Comparison of ENCODE assay signal across 13 mouse cellular contexts in the genomic region with DNA sequence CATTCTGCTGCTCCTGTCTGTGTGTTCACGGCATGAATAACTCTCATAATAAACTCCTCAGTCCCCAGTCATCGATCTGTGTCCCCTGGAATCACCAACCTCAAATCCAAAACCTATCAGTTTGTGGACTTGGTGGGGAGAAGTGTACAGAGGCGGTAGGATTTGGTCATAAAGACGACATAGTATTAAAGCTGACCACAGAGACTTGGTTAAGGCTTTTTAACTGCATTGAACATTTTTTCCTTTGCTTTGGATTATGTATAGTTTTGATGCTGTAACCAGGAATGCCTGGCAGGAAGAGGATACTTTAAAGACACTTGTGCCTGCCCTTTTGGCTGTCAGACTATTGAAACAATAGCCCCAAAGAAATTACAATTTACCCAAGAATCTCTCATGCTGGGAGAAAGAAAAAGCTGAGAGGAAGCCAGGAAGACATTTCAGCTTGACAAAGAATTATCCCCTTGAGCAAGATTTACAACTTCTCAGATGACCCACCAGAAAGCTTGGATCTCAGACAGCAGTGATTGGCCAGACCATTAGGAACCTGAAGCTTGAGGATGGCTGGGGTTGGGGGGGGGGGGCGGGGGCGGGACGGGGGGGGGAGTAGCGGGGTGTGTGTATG. TPM values are rescaled to one million over a fixed set of nuclear protein-coding genes. Genes with fewer than 3 reads are reported as not detected.
A peak's percentile ranks its signal among the peaks of the same experiment; 100 is the strongest.
DNase-seq lines count a peak whose midpoint lies in the region; ATAC-seq lines count a peak whose summit lies in the region.
"Had no signal": no experiment of that assay in that cellular context is flagged by ENCODE, and none has a peak within 500 bp of the region (broad histone marks: within the 10 kb centered on the region; RNA-seq: fewer than 3 reads in every experiment).

No protein-coding gene starts in this region.

- no peaks in the 10 kb centered on the region for H3K36me3 ChIP-seq in hindbrain, embryonic 11.5 days (ENCODE audit: control insufficient read depth, insufficient read depth, low read length)
- no peaks in the 10 kb centered on the region for H3K36me3 ChIP-seq in hindbrain, embryonic 10.5 days
- no peaks in the 10 kb centered on the region for H3K36me3 ChIP-seq in neural tube, embryonic 12.5 days
- H3K36me3 ChIP-seq: embryonic facial prominence, embryonic 15.5 days had no signal

- 63% methylated on average over 8 of the region's 8 CpGs for WGBS in hindbrain, embryonic 11.5 days
- WGBS in hindbrain, embryonic 10.5 days, result 61% methylated on average over 8 of the region's 8 CpGs
- 57% methylated on average over 8 of the region's 8 CpGs for WGBS in neural tube, embryonic 12.5 days

- no peaks in the 10 kb centered on the region for H3K4me1 ChIP-seq in hindbrain, embryonic 11.5 days (replicated peaks; ENCODE audit: control insufficient read depth, insufficient read depth, low read length)
- no peaks in the 10 kb centered on the region for H3K4me1 ChIP-seq in hindbrain, embryonic 10.5 days (replicated peaks)
- H3K4me1 ChIP-seq in neural tube, embryonic 12.5 days, result no peaks in the 10 kb centered on the region
- H3K4me1 ChIP-seq: embryonic facial prominence, embryonic 15.5 days had no signal

- H3K9me3 ChIP-seq in hindbrain, embryonic 11.5 days (ENCODE audit: control insufficient read depth, low read length), result peaks cover 33% of the 10 kb centered on the region
- peaks cover 63% of the 10 kb centered on the region for H3K9me3 ChIP-seq in hindbrain, embryonic 10.5 days
- peaks cover 36% of the 10 kb centered on the region for H3K9me3 ChIP-seq in neural tube, embryonic 12.5 days

- DNase-seq in hindbrain, embryonic 11.5 days (ENCODE audit: low spot score), result no peak
- DNase-seq in hindbrain, embryonic 10.5 days (ENCODE audit: low spot score), result no peak
- DNase-seq in neural tube, embryonic 10.5 days (ENCODE audit: extremely low spot score, low spot score), result no peak
- DNase-seq in left cerebral cortex, adult 18-20 months (ENCODE audit: low spot score in 2 of 2), result no peak
- DNase-seq in adrenal gland, adult 2 months, result no peak
- DNase-seq: adrenal gland, postnatal 14 days; cerebellum, adult 2 months; right cerebral cortex, adult 18-20 months had no signal

- ATAC-seq in hindbrain, embryonic 11.5 days (ENCODE audit: low FRiP score), result peak; percentile 23
- ATAC-seq in neural tube, embryonic 12.5 days (ENCODE audit: low FRiP score, low read depth), result 0 out of 2 replicates have a peak, but pooled peaks have one; percentile 18
- ATAC-seq in megakaryocyte progenitor cell, adult 5-6 weeks (replicated peaks; ENCODE audit: poor library complexity), result peak; percentile 9; the same call in 1 of the 2 replicates

- no peaks in the 10 kb centered on the region for H3K27me3 ChIP-seq in hindbrain, embryonic 11.5 days (ENCODE audit: control insufficient read depth, insufficient read depth, low read length)
- no peaks in the 10 kb centered on the region for H3K27me3 ChIP-seq in hindbrain, embryonic 10.5 days (ENCODE audit: insufficient read depth, poor library complexity, severe bottlenecking)
- no peaks in the 10 kb centered on the region for H3K27me3 ChIP-seq in neural tube, embryonic 12.5 days (replicated peaks)
- H3K27me3 ChIP-seq: embryonic facial prominence, embryonic 15.5 days had no signal

- no peak overlapping the region for H3K27ac ChIP-seq in hindbrain, embryonic 11.5 days (ENCODE audit: low read depth, low read length)
- no peak overlapping the region for H3K27ac ChIP-seq in hindbrain, embryonic 10.5 days
- no peak overlapping the region for H3K27ac ChIP-seq in neural tube, embryonic 12.5 days
- H3K27ac ChIP-seq: embryonic facial prominence, embryonic 15.5 days; liver, embryonic 14.5 days had no signal

- H3K9ac ChIP-seq in hindbrain, embryonic 11.5 days (ENCODE audit: low read depth, low read length), result no peak overlapping the region
- H3K9ac ChIP-seq in neural tube, embryonic 12.5 days, result no peak overlapping the region
- H3K9ac ChIP-seq: embryonic facial prominence, embryonic 15.5 days; liver, embryonic 14.5 days had no signal

- no peak overlapping the region for H3K4me2 ChIP-seq in hindbrain, embryonic 11.5 days (replicated peaks; ENCODE audit: low read depth, low read length)
- H3K4me2 ChIP-seq in neural tube, embryonic 12.5 days (replicated peaks), result no peak overlapping the region
- H3K4me2 ChIP-seq: embryonic facial prominence, embryonic 15.5 days had no signal

- H3K4me3 ChIP-seq in hindbrain, embryonic 11.5 days (ENCODE audit: low read depth, low read length), result no peak overlapping the region
- no peak overlapping the region for H3K4me3 ChIP-seq in hindbrain, embryonic 10.5 days
- H3K4me3 ChIP-seq in neural tube, embryonic 12.5 days, result no peak overlapping the region
- H3K4me3 ChIP-seq: embryonic facial prominence, embryonic 15.5 days; myocyte had no signal

RNA-seq across cellular contexts. Expression of gene Zfp978, which starts 56.2 kb away (rescaled TPM):
- polyA plus RNA-seq in hindbrain, embryonic 11.5 days (2014; fragmentation: Nextera tagmentation; extraction: Ambion mirVana), result 0.22 TPM in 1 of 2 replicates, not detected in the other
- polyA plus RNA-seq in hindbrain, embryonic 10.5 days (2016; fragmentation: Nextera tagmentation; extraction: Ambion mirVana), result not detected in 2 replicates
- 0.28 TPM in 1 of 2 replicates, not detected in the other for polyA plus RNA-seq in neural tube, embryonic 12.5 days (2016; fragmentation: Nextera tagmentation; extraction: Ambion mirVana)
- 0.30 TPM in 1 of 2 replicates, not detected in the other for total RNA-seq in megakaryocyte progenitor cell, adult 5-6 weeks (2015)
- not detected in 2 replicates for total RNA-seq in megakaryocyte progenitor cell, adult 5-6 weeks (2017)
- not detected for total RNA-seq in left cerebral cortex, adult 18-20 months (2021)
- under 1 TPM; 0.23 to 0.35 TPM for total RNA-seq in adrenal gland, adult 2 months (2021)
- not detected in 2 replicates for polyA plus RNA-seq in adrenal gland, adult 2 months (2012; rRNA removed)
- total RNA-seq: adrenal gland, postnatal 14 days had no signal
- polyA plus RNA-seq: cerebellum, adult 2 months; embryonic facial prominence, embryonic 15.5 days had no signal
